Mouse (Mus musculus): ENCODE measurements around the gene Snx33. TPM values are rescaled to one million over a fixed set of nuclear protein-coding genes. Genes with fewer than 3 reads are reported as not detected.

The Snx33 gene
- polyA plus RNA-seq, 1 experiment from 2014 or later = 10.3 TPM

- H3K9ac ChIP-seq = no peak overlapping the region
- peaks cover 78% of the 10 kb centered on the region for H3K4me1 ChIP-seq
- WGBS = 27% methylated on average over 1 of the region's 1 CpGs
- H3K27me3 ChIP-seq = no peaks in the 10 kb centered on the region
- no peak overlapping the region for H3K4me3 ChIP-seq (replicated peaks)
- no peak for ATAC-seq (ENCODE audit: insufficient number of reproducible peaks, low FRiP score, low TSS enrichment, low read depth)
- peak overlapping the region; percentile 31; the same call in 1 of the 2 replicates for H3K27ac ChIP-seq (replicated peaks)
- no peaks in the 10 kb centered on the region for H3K9me3 ChIP-seq (replicated peaks)
- H3K36me3 ChIP-seq = no peaks in the 10 kb centered on the region
- no peak overlapping the region for H3K4me2 ChIP-seq (replicated peaks)
These were observed 55.1 kb downstream of the Snx33 start for GRCm38 (mm10) chr9:56873097-56873496.

- WGBS = 58% methylated on average over 5 of the region's 5 CpGs
- Histone ChIP-seq H3K27ac (replicated peaks) (no peak overlapping the region; the same call in 1 of the 2 replicates), H3K27me3 (no peaks in the 10 kb centered on the region), H3K9me3 (replicated peaks) (no peaks in the 10 kb centered on the region), H3K9ac (no peak overlapping the region), H3K4me1 (peaks cover 83% of the 10 kb centered on the region), H3K4me3 (replicated peaks) (no peak overlapping the region), H3K36me3 (no peaks in the 10 kb centered on the region), H3K4me2 (replicated peaks) (no peak overlapping the region)
- ATAC-seq (ENCODE audit: insufficient number of reproducible peaks, low FRiP score, low TSS enrichment, low read depth) = no peak
These were observed 55.9 kb downstream of the Snx33 start for GRCm38 (mm10) chr9:56872105-56872903.

GRCm38 (mm10) chr9:56871191-56871590 is 57.0 kb downstream of the Snx33 start:
- Histone ChIP-seq H3K9me3 (replicated peaks) (no peaks in the 10 kb centered on the region), H3K4me2 (replicated peaks) (no peak overlapping the region), H3K27me3 (no peaks in the 10 kb centered on the region), H3K36me3 (no peaks in the 10 kb centered on the region), H3K9ac (no peak overlapping the region), H3K4me3 (replicated peaks) (no peak overlapping the region), H3K4me1 (peaks cover 83% of the 10 kb centered on the region), H3K27ac (replicated peaks) (no peak overlapping the region)
- ATAC-seq (ENCODE audit: insufficient number of reproducible peaks, low FRiP score, low TSS enrichment, low read depth) = no peak
- 46% methylated on average over 5 of the region's 5 CpGs for WGBS

GRCm38 (mm10) chr9:56870778-56871177 is 57.4 kb downstream of the Snx33 start:
- Histone ChIP-seq H3K36me3 (no peaks in the 10 kb centered on the region), H3K4me3 (replicated peaks) (no peak overlapping the region), H3K27me3 (no peaks in the 10 kb centered on the region), H3K27ac (replicated peaks) (no peak overlapping the region), H3K4me2 (replicated peaks) (no peak overlapping the region), H3K9ac (no peak overlapping the region), H3K9me3 (replicated peaks) (no peaks in the 10 kb centered on the region), H3K4me1 (peaks cover 83% of the 10 kb centered on the region)
- ATAC-seq (ENCODE audit: insufficient number of reproducible peaks, low FRiP score, low TSS enrichment, low read depth) = no peak
- WGBS = 72% methylated on average over 10 of the region's 10 CpGs

GRCm38 (mm10) chr9:56869552-56869951 is 58.6 kb downstream of the Snx33 start:
- Histone ChIP-seq H3K36me3 (no peaks in the 10 kb centered on the region), H3K27ac (replicated peaks) (peak overlapping the region; percentile 31; the same call in 1 of the 2 replicates), H3K9ac (no peak overlapping the region), H3K4me1 (peaks cover 93% of the 10 kb centered on the region), H3K9me3 (replicated peaks) (no peaks in the 10 kb centered on the region), H3K4me3 (replicated peaks) (no peak overlapping the region), H3K4me2 (replicated peaks) (no peak overlapping the region), H3K27me3 (no peaks in the 10 kb centered on the region)
- 47% methylated on average over 13 of the region's 13 CpGs for WGBS
- no peak for ATAC-seq (ENCODE audit: insufficient number of reproducible peaks, low FRiP score, low TSS enrichment, low read depth)

- H3K27ac ChIP-seq (replicated peaks) = peak overlapping the region; percentile 73
- peaks cover 96% of the 10 kb centered on the region for H3K4me1 ChIP-seq
- no peak overlapping the region for H3K9ac ChIP-seq
- H3K27me3 ChIP-seq = no peaks in the 10 kb centered on the region
- no peaks in the 10 kb centered on the region for H3K36me3 ChIP-seq
- peak; percentile 83 for ATAC-seq (ENCODE audit: insufficient number of reproducible peaks, low FRiP score, low TSS enrichment, low read depth)
- peak overlapping the region; percentile 59 for H3K4me2 ChIP-seq (replicated peaks)
- peak overlapping the region; percentile 53 for H3K4me3 ChIP-seq (replicated peaks)
- H3K9me3 ChIP-seq (replicated peaks) = no peaks in the 10 kb centered on the region
- WGBS = 10% methylated on average over 6 of the region's 6 CpGs
These were observed 59.9 kb downstream of the Snx33 start for GRCm38 (mm10) chr9:56868292-56868691.

Other genes with a start within 250 kb of the Snx33 start
- 7.6 and 8.9 TPM in 2 replicates for gene Lingo1, start 131.9 kb downstream of the Snx33 start, polyA plus RNA-seq (2015; fragmentation: Nextera tagmentation; extraction: Ambion mirVana)
- gene Odf3l1, start 63.7 kb downstream of the Snx33 start, polyA plus RNA-seq (2015; fragmentation: Nextera tagmentation; extraction: Ambion mirVana) = 0.88 and 1.1 TPM in 2 replicates
- gene Cspg4, start 63.3 kb downstream of the Snx33 start, polyA plus RNA-seq (2015; fragmentation: Nextera tagmentation; extraction: Ambion mirVana) = 31.2 and 34.1 TPM in 2 replicates
- 89.4 and 95.0 TPM in 2 replicates for gene Imp3, start 9.1 kb upstream of the Snx33 start, polyA plus RNA-seq (2015; fragmentation: Nextera tagmentation; extraction: Ambion mirVana)
- 25.3 and 27.9 TPM in 2 replicates for gene Snupn, start 22.5 kb upstream of the Snx33 start, polyA plus RNA-seq (2015; fragmentation: Nextera tagmentation; extraction: Ambion mirVana)
- 26.6 and 27.2 TPM in 2 replicates for gene Ptpn9, start 66.6 kb upstream of the Snx33 start, polyA plus RNA-seq (2015; fragmentation: Nextera tagmentation; extraction: Ambion mirVana)
- gene Sin3a, start 143.7 kb upstream of the Snx33 start, polyA plus RNA-seq (2015; fragmentation: Nextera tagmentation; extraction: Ambion mirVana) = 28.0 and 32.8 TPM in 2 replicates
- gene Man2c1, start 202.3 kb upstream of the Snx33 start, polyA plus RNA-seq (2015; fragmentation: Nextera tagmentation; extraction: Ambion mirVana) = 72.5 and 78.0 TPM in 2 replicates
- gene Neil1, start 219.9 kb upstream of the Snx33 start, polyA plus RNA-seq (2015; fragmentation: Nextera tagmentation; extraction: Ambion mirVana) = 9.8 and 9.9 TPM in 2 replicates
- gene Commd4, start 230.0 kb upstream of the Snx33 start, polyA plus RNA-seq (2015; fragmentation: Nextera tagmentation; extraction: Ambion mirVana) = 97.6 and 105 TPM in 2 replicates

Measured in embryonic facial prominence, embryonic 15.5 days (tissue).